Mouse (Mus musculus): ENCODE results near the gene Dapp1. TPM values are rescaled to one million over a fixed set of nuclear protein-coding genes. Genes with fewer than 3 reads are reported as not detected.

Dapp1 gene
- polyA plus RNA-seq, 1 experiment from 2014 or later: 1.2 TPM

DNA sequence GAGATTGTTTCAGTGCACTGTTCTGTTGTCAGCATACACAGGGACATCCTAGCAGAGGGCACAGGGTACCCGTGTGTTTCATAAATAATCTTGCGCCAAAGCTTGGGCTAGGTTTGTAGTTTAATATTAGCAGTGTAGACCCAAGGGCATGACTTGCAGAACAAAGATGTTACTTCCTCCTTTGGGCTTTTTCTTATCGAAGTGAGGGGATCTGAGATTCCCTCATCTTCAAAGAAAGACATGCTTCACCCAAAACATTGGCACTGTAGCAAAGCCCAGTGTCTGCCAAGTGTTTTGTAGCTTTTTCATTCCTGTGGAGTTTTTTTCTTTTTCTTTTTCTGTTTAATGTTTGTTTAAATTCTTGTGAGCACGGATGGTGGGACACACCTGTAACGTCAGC is 83.7 kb downstream of the Dapp1 start:
- no peak for ATAC-seq
- H3K4me2 ChIP-seq (replicated peaks): no peak overlapping the region
- no peaks in the 10 kb centered on the region for H3K27me3 ChIP-seq
- H3K4me3 ChIP-seq (replicated peaks): no peak overlapping the region
- H3K36me3 ChIP-seq: peaks cover 32% of the 10 kb centered on the region
- no peak overlapping the region for H3K9ac ChIP-seq (replicated peaks)
- 93% methylated on average over 5 of the region's 5 CpGs for WGBS
- no peak overlapping the region for H3K27ac ChIP-seq
- H3K4me1 ChIP-seq (replicated peaks): no peaks in the 10 kb centered on the region
- no peaks in the 10 kb centered on the region for H3K9me3 ChIP-seq

- H3K27ac ChIP-seq: no peak overlapping the region
- no peak for ATAC-seq
- 96% methylated on average over 3 of the region's 3 CpGs for WGBS
- peaks cover 30% of the 10 kb centered on the region for H3K36me3 ChIP-seq
- H3K4me3 ChIP-seq (replicated peaks): no peak overlapping the region
- no peaks in the 10 kb centered on the region for H3K9me3 ChIP-seq
- no peaks in the 10 kb centered on the region for H3K4me1 ChIP-seq (replicated peaks)
- H3K4me2 ChIP-seq (replicated peaks): no peak overlapping the region
- H3K27me3 ChIP-seq: no peaks in the 10 kb centered on the region
- H3K9ac ChIP-seq (replicated peaks): no peak overlapping the region
These were observed 84.5 kb downstream of the Dapp1 start for GRCm38 (mm10) chr3:137896867-137897266.

GRCm38 (mm10) chr3:137896386-137896785 is 85.0 kb downstream of the Dapp1 start:
- H3K27me3 ChIP-seq: no peaks in the 10 kb centered on the region
- H3K27ac ChIP-seq: no peak overlapping the region
- H3K4me3 ChIP-seq (replicated peaks): no peak overlapping the region
- no peaks in the 10 kb centered on the region for H3K4me1 ChIP-seq (replicated peaks)
- peaks cover 30% of the 10 kb centered on the region for H3K36me3 ChIP-seq
- no peak overlapping the region for H3K9ac ChIP-seq (replicated peaks)
- WGBS: 83% methylated on average over 4 of the region's 4 CpGs
- no peak for ATAC-seq
- H3K4me2 ChIP-seq (replicated peaks): no peak overlapping the region
- H3K9me3 ChIP-seq: no peaks in the 10 kb centered on the region

GRCm38 (mm10) chr3:137895196-137895595 is 86.1 kb downstream of the Dapp1 start:
- ATAC-seq: no peak
- H3K4me2 ChIP-seq (replicated peaks): no peak overlapping the region
- whole genome bisulfite sequencing: 94% methylated on average over 3 of the region's 3 CpGs
- no peaks in the 10 kb centered on the region for H3K27me3 ChIP-seq
- H3K9ac ChIP-seq (replicated peaks): no peak overlapping the region
- no peaks in the 10 kb centered on the region for H3K9me3 ChIP-seq
- H3K4me3 ChIP-seq (replicated peaks): no peak overlapping the region
- H3K36me3 ChIP-seq: peaks cover 30% of the 10 kb centered on the region
- H3K4me1 ChIP-seq (replicated peaks): no peaks in the 10 kb centered on the region
- H3K27ac ChIP-seq: no peak overlapping the region

DNA sequence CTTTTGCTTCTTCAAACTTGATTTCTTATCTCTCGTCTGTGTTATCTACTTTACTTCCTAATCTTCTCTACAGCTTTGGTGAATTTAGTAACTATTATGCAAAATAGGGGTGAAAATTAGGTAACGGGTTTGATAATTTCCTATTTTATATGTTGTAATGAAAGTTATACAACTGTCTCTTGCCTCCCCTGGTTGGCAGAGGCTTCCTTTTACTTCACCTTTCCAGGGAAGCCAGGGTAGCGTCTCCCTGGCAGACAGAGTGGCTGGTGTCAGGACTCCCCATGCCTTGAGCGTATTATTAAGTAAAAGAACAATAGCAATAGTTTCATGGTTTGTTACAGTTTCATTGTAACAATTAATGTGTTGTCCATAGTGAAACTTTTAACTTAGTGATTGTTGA is 87.6 kb downstream of the Dapp1 start:
- Histone ChIP-seq H3K4me2 (replicated peaks) (no peak overlapping the region), H3K9ac (replicated peaks) (no peak overlapping the region), H3K36me3 (peaks cover 38% of the 10 kb centered on the region), H3K4me3 (replicated peaks) (no peak overlapping the region), H3K4me1 (replicated peaks) (no peaks in the 10 kb centered on the region), H3K27ac (no peak overlapping the region), H3K27me3 (no peaks in the 10 kb centered on the region), H3K9me3 (no peaks in the 10 kb centered on the region)
- no peak for ATAC-seq
- 76% methylated on average over 4 of the region's 4 CpGs for WGBS

- no peak overlapping the region for H3K27ac ChIP-seq
- peaks cover 29% of the 10 kb centered on the region for H3K36me3 ChIP-seq
- H3K4me3 ChIP-seq (replicated peaks): no peak overlapping the region
- H3K4me1 ChIP-seq (replicated peaks): peaks cover 8% of the 10 kb centered on the region; the same call in 1 of the 2 replicates
- no peak overlapping the region for H3K9ac ChIP-seq (replicated peaks)
- no peaks in the 10 kb centered on the region for H3K9me3 ChIP-seq
- H3K4me2 ChIP-seq (replicated peaks): no peak overlapping the region
- H3K27me3 ChIP-seq: no peaks in the 10 kb centered on the region
- no peak for ATAC-seq
- 93% methylated on average over 4 of the region's 4 CpGs for WGBS
These were observed 89.2 kb downstream of the Dapp1 start for GRCm38 (mm10) chr3:137892118-137892517.

- no peak overlapping the region for H3K9ac ChIP-seq (replicated peaks)
- no peaks in the 10 kb centered on the region for H3K9me3 ChIP-seq
- H3K4me1 ChIP-seq (replicated peaks): peaks cover 8% of the 10 kb centered on the region; the same call in 1 of the 2 replicates
- no peaks in the 10 kb centered on the region for H3K27me3 ChIP-seq
- H3K27ac ChIP-seq: no peak overlapping the region
- no peak for ATAC-seq
- WGBS: 77% methylated on average over 3 of the region's 3 CpGs
- H3K4me3 ChIP-seq (replicated peaks): no peak overlapping the region
- peaks cover 29% of the 10 kb centered on the region for H3K36me3 ChIP-seq
- H3K4me2 ChIP-seq (replicated peaks): no peak overlapping the region
These were observed 90.3 kb downstream of the Dapp1 start for GRCm38 (mm10) chr3:137891089-137891488.

DNA sequence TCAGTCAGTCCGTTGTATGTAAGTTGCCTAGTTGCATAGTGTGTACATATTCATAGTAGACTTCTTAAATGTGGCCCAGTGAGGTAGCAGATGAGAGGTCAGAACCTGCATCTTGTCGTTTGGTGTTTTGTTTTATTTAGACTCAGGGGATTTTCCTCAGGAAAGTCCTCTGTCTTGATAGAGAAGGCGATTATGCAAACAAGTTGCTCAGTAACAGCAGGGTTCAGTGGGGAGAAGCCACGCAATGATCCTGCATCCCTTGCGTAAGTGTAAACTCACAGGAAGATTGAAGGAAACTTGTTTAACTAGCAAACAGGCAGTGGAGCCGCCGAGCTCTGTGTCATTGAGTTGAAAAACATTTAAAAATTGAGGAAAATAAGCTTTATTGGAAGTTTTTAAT is 93.4 kb downstream of the Dapp1 start:
- 61% methylated on average over 7 of the region's 7 CpGs for WGBS
- H3K4me1 ChIP-seq (replicated peaks): peaks cover 8% of the 10 kb centered on the region; the same call in 1 of the 2 replicates
- H3K27ac ChIP-seq: no peak overlapping the region
- H3K9me3 ChIP-seq: no peaks in the 10 kb centered on the region
- peaks cover 13% of the 10 kb centered on the region for H3K36me3 ChIP-seq
- H3K9ac ChIP-seq (replicated peaks): no peak overlapping the region
- no peak overlapping the region for H3K4me3 ChIP-seq (replicated peaks)
- H3K27me3 ChIP-seq: no peaks in the 10 kb centered on the region
- no peak overlapping the region for H3K4me2 ChIP-seq (replicated peaks)
- no peak for ATAC-seq

- Histone ChIP-seq H3K36me3 (peaks cover 11% of the 10 kb centered on the region), H3K9ac (replicated peaks) (no peak overlapping the region), H3K27ac (no peak overlapping the region), H3K4me1 (replicated peaks) (no peaks in the 10 kb centered on the region), H3K9me3 (peaks cover 5% of the 10 kb centered on the region; the same call in 1 of the 2 replicates), H3K27me3 (no peaks in the 10 kb centered on the region), H3K4me2 (replicated peaks) (no peak overlapping the region), H3K4me3 (replicated peaks) (no peak overlapping the region)
- WGBS: 94% methylated on average over 5 of the region's 5 CpGs
- ATAC-seq: no peak
These were observed 100.3 kb downstream of the Dapp1 start for GRCm38 (mm10) chr3:137881093-137881492.

Other genes starting within 250 kb of the Dapp1 start
- gene H2afz, start 117.1 kb downstream of the Dapp1 start, polyA plus RNA-seq (2015; fragmentation: Nextera tagmentation; extraction: Ambion mirVana): 1,499 and 1,592 TPM in 2 replicates
- gene Dnajb14, start 113.9 kb downstream of the Dapp1 start, polyA plus RNA-seq (2015; fragmentation: Nextera tagmentation; extraction: Ambion mirVana): 9.4 and 12.1 TPM in 2 replicates
- gene Lamtor3, start 63.0 kb downstream of the Dapp1 start, polyA plus RNA-seq (2015; fragmentation: Nextera tagmentation; extraction: Ambion mirVana): 120 and 122 TPM in 2 replicates
- 0.03 and 0.05 TPM in 2 replicates for gene 1110002E22Rik, start 83.5 kb upstream of the Dapp1 start, polyA plus RNA-seq (2015; fragmentation: Nextera tagmentation; extraction: Ambion mirVana)
- not detected in 2 replicates for gene Gm5105, start 85.8 kb upstream of the Dapp1 start, polyA plus RNA-seq (2015; fragmentation: Nextera tagmentation; extraction: Ambion mirVana)
- 8.9 and 9.3 TPM in 2 replicates for gene Trmt10a, start 161.9 kb upstream of the Dapp1 start, polyA plus RNA-seq (2015; fragmentation: Nextera tagmentation; extraction: Ambion mirVana)
- gene Mttp, start 163.4 kb upstream of the Dapp1 start, polyA plus RNA-seq (2015; fragmentation: Nextera tagmentation; extraction: Ambion mirVana): 10.3 and 11.9 TPM in 2 replicates
- gene 4930579F01Rik, start 212.3 kb upstream of the Dapp1 start, polyA plus RNA-seq (2015; fragmentation: Nextera tagmentation; extraction: Ambion mirVana): not detected in 2 replicates
- gene Adh7, start 236.2 kb upstream of the Dapp1 start, polyA plus RNA-seq (2015; fragmentation: Nextera tagmentation; extraction: Ambion mirVana): 0.46 and 0.66 TPM in 2 replicates

Measured in midbrain, embryonic 13.5 days (tissue).